Mouse (Mus musculus) c-Kit-positive CD71-negative TER-119-negative erythroid progenitor cells, embryonic 14.5 days (primary cell): ENCODE measurements around the gene Egfem1.

Experiments used
- DNase-seq: peaks from one replicate; pipeline ENCODE4 v3.0.0-alpha.2; 2013; ENCODE audit warnings: low read depth

Gene Egfem1

DNA sequence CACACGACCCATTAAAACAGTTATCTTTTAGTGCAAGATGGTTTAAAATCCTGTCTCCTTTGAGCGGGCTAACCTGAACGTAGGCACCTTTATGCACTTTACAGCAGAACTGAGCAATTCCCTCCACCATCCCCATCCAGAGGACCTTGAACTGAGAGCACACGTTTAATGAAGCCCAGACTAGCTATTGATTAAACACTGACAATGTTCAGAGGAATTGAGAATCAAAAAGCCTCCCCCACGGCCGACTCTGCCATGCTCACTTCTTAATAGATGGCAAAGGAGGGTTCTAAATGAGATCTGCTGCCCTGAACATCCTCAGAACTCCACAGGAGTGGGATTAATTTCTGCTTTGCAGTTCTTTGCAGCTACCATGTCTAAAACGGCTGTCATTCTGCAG lies 520.3 kb downstream of the Egfem1 start:
- no peak for DNase-seq

DNA sequence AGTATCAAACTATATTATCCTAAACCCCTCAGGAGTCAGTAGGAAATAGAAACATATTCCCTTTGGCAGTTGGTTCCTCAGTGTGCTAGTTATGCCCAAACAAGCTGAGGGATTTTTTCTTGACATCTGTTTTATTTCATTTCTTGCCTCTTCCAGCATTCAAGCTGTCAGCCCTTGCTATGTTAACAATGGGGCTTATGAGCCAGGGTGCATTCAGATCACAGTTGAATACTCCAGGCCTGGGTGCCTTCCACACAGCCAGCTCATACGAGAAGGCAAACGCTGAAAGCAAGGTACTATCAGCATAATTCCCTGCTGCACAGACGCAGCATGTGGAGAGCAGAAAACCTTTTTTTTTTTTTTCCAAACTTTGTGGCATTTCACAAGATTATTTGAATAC lies 526.9 kb downstream of the Egfem1 start:
- DNase-seq, result no peak

GRCm38 (mm10) chr3:29609174-29609573 lies 527.4 kb downstream of the Egfem1 start:
- DNase-seq, result no peak

- no peak for DNase-seq
These were observed 537.8 kb downstream of the Egfem1 start for GRCm38 (mm10) chr3:29619586-29619985.

DNA sequence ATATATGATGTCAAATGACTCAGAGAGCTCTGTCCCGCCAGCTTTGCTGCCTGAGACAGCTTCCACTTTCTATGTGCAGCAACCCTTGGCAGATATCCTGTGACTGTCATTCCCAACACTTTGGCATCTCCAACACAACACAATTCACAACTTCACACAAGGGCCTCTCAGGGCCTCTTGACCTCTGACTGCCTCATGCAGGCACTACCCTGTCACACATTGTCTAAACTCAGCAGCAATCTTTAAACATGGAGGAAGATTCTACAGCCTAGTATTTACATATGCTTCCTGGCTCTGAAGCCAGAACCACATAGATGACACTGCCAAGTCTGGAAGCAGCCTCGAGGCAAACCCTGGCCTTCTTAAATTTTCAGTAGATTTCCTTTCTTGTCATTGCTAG lies 558.0 kb downstream of the Egfem1 start:
- DNase-seq, result no peak

DNA sequence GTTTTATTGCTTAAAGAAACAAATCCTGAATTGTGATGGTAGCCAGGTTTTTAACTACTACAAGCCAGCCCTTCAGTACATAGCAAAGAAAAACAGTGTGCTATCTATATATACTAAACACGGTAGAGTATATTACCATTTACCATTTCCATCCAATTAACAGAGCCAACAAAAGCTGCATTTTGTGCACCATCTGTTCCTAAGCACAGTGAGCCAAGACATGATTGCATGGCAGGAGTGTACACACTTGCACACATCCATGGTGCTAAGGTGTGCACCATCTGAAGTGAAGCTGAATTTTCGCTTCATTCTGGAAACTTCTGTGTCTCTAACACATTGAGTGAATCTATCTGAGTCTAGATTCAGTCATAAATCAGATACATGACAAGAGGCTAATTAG lies 585.0 kb downstream of the Egfem1 start:
- DNase-seq, result no peak

- DNase-seq, result no peak
These were observed 607.8 kb downstream of the Egfem1 start for GRCm38 (mm10) chr3:29689367-29690285.

DNA sequence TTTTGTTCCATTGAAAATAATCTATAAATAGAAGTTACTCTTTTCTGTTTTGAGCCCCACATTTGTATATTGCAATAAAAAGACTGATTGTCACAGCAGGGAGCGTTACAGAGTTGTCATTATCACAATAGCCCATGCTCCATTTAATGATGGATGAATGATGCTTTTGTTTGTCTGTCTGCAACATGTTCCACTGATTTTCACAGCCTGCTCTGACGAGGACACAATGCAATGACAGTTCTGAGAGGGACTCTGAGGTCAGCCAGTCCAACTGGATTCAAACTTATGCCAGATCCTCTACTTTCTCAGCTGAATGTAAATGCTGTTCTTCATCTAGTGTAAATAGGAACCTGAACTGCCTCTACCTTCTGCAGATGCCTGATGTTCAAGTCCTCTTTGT lies 619.3 kb downstream of the Egfem1 start:
- no peak for DNase-seq

DNA sequence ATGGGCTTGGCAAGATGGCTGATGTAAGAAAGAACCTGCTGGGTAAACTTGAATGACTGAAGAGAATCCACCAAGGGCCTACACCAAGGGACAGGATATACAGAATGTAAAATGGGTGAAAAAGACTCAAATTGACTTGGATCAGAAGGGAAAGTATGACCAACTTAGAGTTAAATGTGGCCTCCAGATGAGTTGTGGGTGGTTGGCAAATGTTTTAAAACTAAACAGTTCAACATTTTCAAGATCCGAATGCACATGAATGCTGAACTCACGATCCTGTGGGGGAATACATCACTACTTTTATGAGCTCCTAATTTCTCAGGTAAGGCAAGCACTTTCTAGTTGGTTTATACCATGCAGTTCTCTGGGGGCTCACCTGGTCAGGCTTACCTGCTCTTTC lies 625.0 kb downstream of the Egfem1 start:
- no peak for DNase-seq

- no peak for DNase-seq
These were observed 625.6 kb downstream of the Egfem1 start for GRCm38 (mm10) chr3:29707467-29707866.

DNA sequence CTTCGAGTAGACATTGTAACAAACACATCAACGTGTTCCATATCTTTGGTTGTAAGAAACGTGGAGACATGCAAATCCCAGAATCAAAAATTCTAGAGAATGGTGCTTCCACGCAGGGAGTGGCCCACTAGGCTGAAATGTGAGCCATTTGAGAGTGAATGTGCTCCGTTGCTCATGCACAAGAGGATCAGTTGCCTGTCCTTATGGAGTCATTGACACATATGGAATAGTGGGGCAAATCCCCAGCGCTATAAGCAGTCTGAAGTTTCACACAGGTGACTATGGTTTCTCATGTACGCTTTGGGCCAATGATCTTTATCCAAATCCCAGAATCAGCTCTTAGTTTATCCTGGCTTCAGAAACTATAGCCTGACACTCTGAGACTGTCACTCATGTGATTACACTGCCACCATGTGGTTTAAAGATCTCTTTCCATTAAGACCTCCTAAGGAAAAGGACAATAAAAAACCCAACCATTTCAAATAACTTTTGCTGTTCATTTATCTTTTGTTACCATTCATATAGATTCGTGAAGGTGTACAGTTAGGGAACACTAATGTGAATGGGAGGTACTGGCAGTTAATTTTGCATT lies 644.6 kb downstream of the Egfem1 start:
- no peak for DNase-seq

GRCm38 (mm10) chr3:29730062-29730760 lies 648.4 kb downstream of the Egfem1 start:
- no peak for DNase-seq

GRCm38 (mm10) chr3:29731509-29731908 lies 649.7 kb downstream of the Egfem1 start:
- no peak for DNase-seq

DNA sequence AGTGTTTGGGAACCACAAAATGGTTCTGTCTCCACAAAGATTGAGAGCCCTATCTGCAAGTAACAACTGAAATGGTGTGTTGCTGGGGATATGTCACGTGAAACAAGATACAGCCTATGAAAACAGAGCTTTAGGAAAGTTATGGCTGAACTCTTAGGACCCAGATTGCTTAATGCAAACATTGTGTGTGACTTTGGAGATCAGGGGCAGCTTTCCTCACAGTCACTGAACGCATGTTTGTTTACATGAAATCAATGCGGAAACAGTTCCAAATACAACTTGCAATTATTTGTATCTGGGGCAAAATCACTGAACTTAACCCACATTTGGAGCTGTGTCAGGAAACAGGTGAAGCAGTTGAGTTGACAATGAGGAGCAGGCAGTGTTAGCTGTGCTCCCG lies 650.8 kb downstream of the Egfem1 start:
- DNase-seq, result no peak

DNA sequence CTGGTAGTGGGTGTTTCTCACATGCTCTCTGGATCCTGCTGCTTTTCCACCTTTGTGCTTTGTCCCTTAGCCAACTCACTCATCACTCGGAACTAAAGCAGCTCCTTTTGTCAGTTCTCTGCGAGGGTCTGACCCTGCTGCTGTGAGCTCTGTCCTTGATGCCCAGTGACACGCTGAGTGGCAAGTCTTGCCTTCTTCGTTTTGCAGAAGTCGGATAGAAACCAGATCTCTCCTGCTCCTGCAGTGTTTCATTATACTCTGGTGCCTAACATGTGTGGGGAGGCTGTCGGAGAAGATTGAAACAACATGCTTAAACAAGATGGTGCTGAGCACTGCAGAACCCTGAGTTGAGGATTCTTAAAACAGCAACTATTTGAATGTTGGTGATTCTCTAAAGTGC lies 652.4 kb downstream of the Egfem1 start:
- no peak for DNase-seq

DNA sequence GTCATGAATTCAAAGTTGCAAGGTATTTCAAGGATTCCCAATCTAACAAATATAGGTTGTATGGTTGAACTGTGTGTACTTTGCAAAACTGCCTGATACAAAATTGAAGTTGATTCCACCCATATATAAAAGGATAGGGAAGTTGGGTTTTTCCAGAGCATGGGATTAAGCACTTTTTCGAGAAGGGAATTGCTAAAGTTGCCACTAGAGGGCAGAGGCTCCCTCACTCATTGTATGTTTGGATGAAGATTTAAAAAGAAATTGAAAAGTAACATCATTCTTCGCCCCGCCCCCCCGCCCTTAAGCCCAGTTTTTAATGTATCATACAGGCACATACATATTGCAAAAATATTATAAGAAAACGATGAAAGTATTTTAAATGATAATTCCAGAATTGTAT lies 657.5 kb downstream of the Egfem1 start:
- DNase-seq, result no peak
